Mouse (Mus musculus): ENCODE measurements around the gene Mphosph8. TPM values are rescaled to one million over a fixed set of nuclear protein-coding genes. Genes with fewer than 3 reads are reported as not detected.

Gene Mphosph8
- 38.8 and 40.8 TPM in 2 replicates for polyA plus RNA-seq (2015; fragmentation: Nextera tagmentation; extraction: Ambion mirVana)

GRCm38 (mm10) chr14:56667969-56668802, at the start of gene Mphosph8:
Gene Mphosph8 (plus strand): TSS chr14:56668248.

Other genes starting within 250 kb of the Mphosph8 start
- gene Cenpj, start 92.8 kb upstream of the Mphosph8 start, polyA plus RNA-seq (2015; fragmentation: Nextera tagmentation; extraction: Ambion mirVana): 2.2 and 2.3 TPM in 2 replicates
- gene Parp4, start 92.6 kb upstream of the Mphosph8 start, polyA plus RNA-seq (2015; fragmentation: Nextera tagmentation; extraction: Ambion mirVana): 1.2 and 1.7 TPM in 2 replicates
- 32.2 and 34.4 TPM in 2 replicates for gene Pspc1, start 110.1 kb downstream of the Mphosph8 start, polyA plus RNA-seq (2015; fragmentation: Nextera tagmentation; extraction: Ambion mirVana)
- gene Zmym5, start 143.5 kb downstream of the Mphosph8 start, polyA plus RNA-seq (2015; fragmentation: Nextera tagmentation; extraction: Ambion mirVana): 24.8 TPM in 2 replicates
- 20.5 and 21.0 TPM in 2 replicates for gene Zmym2, start 218.4 kb downstream of the Mphosph8 start, polyA plus RNA-seq (2015; fragmentation: Nextera tagmentation; extraction: Ambion mirVana)